Mouse (Mus musculus) layer of hippocampus, postnatal 14 days (tissue): ENCODE data around the gene Trit1. TPM values are rescaled to one million over a fixed set of nuclear protein-coding genes. Genes with fewer than 3 reads are reported as not detected.
"Not testable (repeated sequence)": the region's sequence is repeated elsewhere in the genome, so short reads cannot be mapped to it uniquely, and the experiment has no call there.

Source experiments
- DNase-seq, 2 experiments: peaks; one replicate each; pipeline ENCODE4 v3.0.0; 2021 to 2022; ENCODE audit warnings: low spot score in 2 of 2, mixed read lengths in 1 of 2
- long read RNA-seq, 2 experiments: library from polyadenylated mRNA; stranded (forward); transcript quantifications; one replicate each; pipeline ENCODE4 v2.0.0; 2021
- total RNA-seq, 2 experiments: library from RNA; stranded (reverse); gene quantifications; 2 replicates each; pipeline ENCODE4 v1.2.3; 2021

The Trit1 gene
- 10 to 100 TPM; 25.2 to 27.6 TPM for total RNA-seq
- long read RNA-seq, experiment 1, transcript Trit1-201 (11 exons, 2,074 nt): major isoform, 10 of 25 reads
- long read RNA-seq, experiment 1, partial matches to known transcripts: 1 of 25 reads
- long read RNA-seq, experiment 1, other reads (novel, unspliced or antisense): 10 of 25 reads
- long read RNA-seq, experiment 2, transcript Trit1-201 (11 exons, 2,074 nt): major isoform, 13 of 27 reads
- long read RNA-seq, experiment 2, partial matches to known transcripts: 0 of 27 reads
- long read RNA-seq, experiment 2, other reads (novel, unspliced or antisense): 11 of 27 reads

DNA sequence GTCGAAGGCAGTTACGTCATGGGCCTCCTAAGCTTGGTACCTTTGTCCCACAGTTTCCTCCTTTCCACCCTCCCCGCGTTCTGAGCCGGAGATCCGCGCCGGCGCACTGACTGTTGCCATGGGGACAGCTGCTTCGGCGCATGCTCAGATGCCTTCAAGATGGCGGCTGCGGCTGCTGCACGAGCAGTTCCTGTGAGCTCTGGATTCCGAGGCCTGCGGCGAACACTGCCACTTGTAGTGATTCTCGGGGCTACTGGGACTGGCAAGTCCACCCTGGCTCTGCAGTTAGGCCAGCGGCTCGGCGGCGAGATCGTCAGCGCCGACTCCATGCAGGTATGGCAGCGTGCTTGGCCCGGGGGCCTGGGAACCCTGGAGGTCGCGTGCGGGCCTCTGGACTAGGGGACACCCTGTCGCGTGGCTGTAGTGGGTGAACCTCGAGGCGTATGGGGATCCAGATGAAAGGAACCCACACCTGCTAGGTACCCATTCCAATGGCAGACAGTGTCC is at the start of gene Trit1:
Trit1 (plus strand) TSS at position 147 of the 507 bp plus-strand sequence.
- peak; percentile 93 to 96 for DNase-seq

DNA sequence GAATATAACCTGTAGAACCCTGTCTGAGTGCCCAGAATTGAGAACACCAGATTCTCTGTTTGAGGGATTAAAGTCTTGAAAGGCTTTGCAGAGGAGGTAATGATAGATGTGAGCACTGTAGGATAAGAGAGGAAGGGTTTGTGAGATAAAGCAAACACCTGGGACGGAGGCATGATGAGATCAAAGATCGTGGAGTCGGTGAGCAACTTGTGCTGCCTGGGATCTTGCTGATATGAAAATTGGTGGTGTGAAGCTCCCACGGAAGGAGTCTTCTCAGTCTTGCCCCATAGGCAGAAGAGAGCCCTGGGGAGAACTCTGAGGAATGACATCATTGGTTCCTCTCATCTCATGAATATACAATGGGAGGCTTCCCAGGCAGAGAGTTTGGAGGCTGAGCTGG is 48.3 kb upstream of the Trit1 start:
- DNase-seq: no peak

DNA sequence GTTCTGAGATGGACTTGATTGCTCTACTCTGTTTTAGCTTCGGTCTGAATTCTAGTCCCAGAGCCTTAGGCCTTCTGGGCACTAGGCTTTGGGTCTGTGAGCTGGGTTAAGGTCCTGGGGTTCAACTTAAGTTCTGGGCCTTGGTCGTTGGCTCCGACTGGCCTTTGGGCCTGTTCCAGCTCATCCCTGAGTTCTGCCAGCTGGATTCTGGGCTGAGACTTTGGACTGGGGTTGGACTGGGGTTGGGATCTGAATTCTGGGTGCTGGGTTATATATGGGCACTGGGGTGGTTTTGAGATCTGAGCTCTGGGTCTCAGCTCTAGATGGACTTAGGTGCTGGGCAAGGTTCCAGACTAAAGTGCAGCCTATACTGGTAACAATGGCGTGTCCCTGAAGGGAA is 45.2 kb upstream of the Trit1 start:
- DNase-seq: no peak

- DNase-seq: no peak
These were observed 44.8 kb upstream of the Trit1 start for GRCm38 (mm10) chr4:122971646-122972045.

GRCm38 (mm10) chr4:122972056-122972455 is 44.3 kb upstream of the Trit1 start:
- DNase-seq: no peak

DNA sequence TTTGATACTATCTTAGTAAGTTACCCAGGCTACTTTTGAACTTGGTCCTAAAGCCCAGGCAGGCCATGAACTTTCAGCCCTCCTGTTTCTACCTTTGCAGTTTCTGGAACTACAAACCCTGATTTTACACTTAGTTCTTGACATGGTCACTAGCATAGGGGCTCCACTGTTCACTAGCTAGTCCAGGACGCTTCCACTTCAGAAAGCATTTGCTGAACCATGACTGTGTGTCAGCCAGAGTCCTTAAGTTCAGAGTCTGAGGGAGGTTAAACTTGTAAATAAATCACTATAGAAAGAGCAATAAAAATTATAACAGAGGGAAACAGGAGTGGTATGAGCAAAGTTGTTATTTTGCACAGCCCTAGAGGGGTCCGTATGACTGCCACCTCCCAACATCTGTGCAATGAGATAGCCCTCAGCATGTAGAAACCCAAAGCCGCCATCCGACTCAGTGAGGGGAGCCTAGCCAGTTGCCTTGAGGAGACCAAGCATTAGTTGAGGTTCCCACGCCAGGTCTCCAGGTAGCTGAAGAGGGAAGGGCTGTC is 41.3 kb upstream of the Trit1 start:
- DNase-seq: no peak

GRCm38 (mm10) chr4:122976885-122977284 is 39.5 kb upstream of the Trit1 start:
- no peak for DNase-seq

GRCm38 (mm10) chr4:122978850-122979249 is 37.5 kb upstream of the Trit1 start:
- no peak for DNase-seq

GRCm38 (mm10) chr4:122979826-122980225 is 36.6 kb upstream of the Trit1 start:
- DNase-seq: no peak

- DNase-seq: no peak
These were observed 35.7 kb upstream of the Trit1 start for GRCm38 (mm10) chr4:122980684-122981083.

GRCm38 (mm10) chr4:122981238-122981637 is 35.2 kb upstream of the Trit1 start:
- DNase-seq: no peak

- no peak for DNase-seq
These were observed 34.5 kb upstream of the Trit1 start for GRCm38 (mm10) chr4:122981930-122982329.

GRCm38 (mm10) chr4:122982537-122982936 is 33.9 kb upstream of the Trit1 start:
- no peak for DNase-seq

GRCm38 (mm10) chr4:122983486-122984261 is 32.7 kb upstream of the Trit1 start:
- DNase-seq: no peak

GRCm38 (mm10) chr4:122985110-122985509 is 31.3 kb upstream of the Trit1 start:
- peak; percentile 59 to 87 for DNase-seq

GRCm38 (mm10) chr4:122987421-122987820 is 29.0 kb upstream of the Trit1 start:
- no peak for DNase-seq

GRCm38 (mm10) chr4:122988004-122988403 is 28.4 kb upstream of the Trit1 start:
- DNase-seq: not testable (repeated sequence)

GRCm38 (mm10) chr4:122991177-122991576 is 25.2 kb upstream of the Trit1 start:
- DNase-seq: no peak

- DNase-seq: no peak
These were observed 24.1 kb upstream of the Trit1 start for GRCm38 (mm10) chr4:122992276-122992675.

- DNase-seq: peak; percentile 89 to 90
These were observed 20.8 kb upstream of the Trit1 start, which contains the start of gene Mycl for GRCm38 (mm10) chr4:122995404-122996220. Gene Mycl (plus strand): TSS chr4:122995652.

GRCm38 (mm10) chr4:122996221-122996617 is 20.2 kb upstream of the Trit1 start:
- no peak for DNase-seq
